Mouse (Mus musculus) midbrain, embryonic 16.5 days (tissue): ENCODE measurements around the gene Syn3. TPM values are rescaled to one million over a fixed set of nuclear protein-coding genes. Genes with fewer than 3 reads are reported as not detected.

Experiments
- ATAC-seq: fragments of 200-750 bp; cut with Nextera tagmentation; 2 replicates; pipeline ENCODE4 v1.8.0; 2017; ENCODE audit warnings: moderate TSS enrichment
- H3K27ac ChIP-seq: fragments of 300-500 bp; sonication (generic); 2 replicates; pipeline ENCODE4 v1.5.1; 2014; ENCODE audit warnings: mild to moderate bottlenecking, low read length, mixed read lengths
- H3K27me3 ChIP-seq: fragments of 300-500 bp; sonication (generic); 2 replicates; pipeline ENCODE4 v1.6.1; 2014; ENCODE audit warnings: low read depth, low read length, mixed read lengths; ENCODE audit not compliant: control insufficient read depth, insufficient read depth
- H3K36me3 ChIP-seq: fragments of 300-500 bp; sonication (generic); 2 replicates; pipeline ENCODE4 v1.6.1; 2014; ENCODE audit warnings: mild to moderate bottlenecking, low read length, moderate library complexity, mixed read lengths; ENCODE audit not compliant: control insufficient read depth, insufficient read depth
- H3K4me1 ChIP-seq: fragments of 300-500 bp; sonication (generic); 2 replicates; pipeline ENCODE4 v1.6.1; 2014; ENCODE audit warnings: mild to moderate bottlenecking, low read length, mixed read lengths; ENCODE audit not compliant: control insufficient read depth, insufficient read depth
- H3K4me2 ChIP-seq: fragments of 300-500 bp; sonication (generic); 2 replicates; pipeline ENCODE4 v1.6.1; 2014; ENCODE audit warnings: mild to moderate bottlenecking, low read length, mixed read lengths
- H3K4me3 ChIP-seq: fragments of 300-500 bp; sonication (generic); 2 replicates; pipeline ENCODE4 v1.5.1; 2014; ENCODE audit warnings: low read depth, mild to moderate bottlenecking, low read length, moderate library complexity, mixed read lengths
- H3K9ac ChIP-seq: fragments of 300-500 bp; sonication (generic); 2 replicates; pipeline ENCODE4 v1.6.1; 2014; ENCODE audit warnings: low read depth, low read length, mixed read lengths
- H3K9me3 ChIP-seq: fragments of 300-500 bp; sonication (generic); replicated peaks from 2 replicates; pipeline ENCODE4 v1.6.1; 2014; ENCODE audit warnings: mild to moderate bottlenecking, low read length, mixed read lengths; ENCODE audit not compliant: control insufficient read depth, poor library complexity, severe bottlenecking
- WGBS: fragments of 180-500 bp; shearing (Covaris S2); extraction: QIAGEN DNeasy Blood & Tissue Kit; methylation state at CpG from one replicate; pipeline ENCODE4 v1.1.7; 2014; 5-methylcytosine and 5-hydroxymethylcytosine counted together
- polyA plus RNA-seq: library from polyadenylated mRNA; unstranded; fragments of >200 nt; fragmentation: Nextera tagmentation; extraction: Ambion mirVana; gene quantifications from 2 replicates; pipeline ENCODE4 v1.2.1, GENCODE M21; 2015

The Syn3 gene
- polyA plus RNA-seq, 1 experiment from 2014 or later: 34.0 TPM

- Histone ChIP-seq H3K9ac (no peak overlapping the region), H3K27ac (no peak overlapping the region), H3K4me1 (no peaks in the 10 kb centered on the region), H3K27me3 (no peaks in the 10 kb centered on the region), H3K9me3 (0 out of 2 replicates have a peak, but pooled peaks cover 3% of the 10 kb centered on the region), H3K4me2 (no peak overlapping the region), H3K36me3 (no peaks in the 10 kb centered on the region), H3K4me3 (no peak overlapping the region)
- 88% methylated on average over 6 of the region's 6 CpGs for WGBS
- no peak for ATAC-seq
These were observed 400.3 kb downstream of the Syn3 start for GRCm38 (mm10) chr10:86098363-86098762.

- no peaks in the 10 kb centered on the region for H3K27me3 ChIP-seq
- ATAC-seq: peak; percentile 56; the same call in 1 of the 2 replicates
- no peak overlapping the region for H3K4me3 ChIP-seq
- H3K9ac ChIP-seq: no peak overlapping the region
- H3K27ac ChIP-seq: no peak overlapping the region
- H3K9me3 ChIP-seq: no peaks in the 10 kb centered on the region
- H3K4me1 ChIP-seq: no peaks in the 10 kb centered on the region
- no peak overlapping the region for H3K4me2 ChIP-seq
- H3K36me3 ChIP-seq: no peaks in the 10 kb centered on the region
- WGBS: 67% methylated on average over 14 of the region's 14 CpGs
These were observed 405.3 kb downstream of the Syn3 start for GRCm38 (mm10) chr10:86093109-86094035.

GRCm38 (mm10) chr10:86091919-86092318 is 406.8 kb downstream of the Syn3 start:
- no peak for ATAC-seq
- Histone ChIP-seq H3K36me3 (no peaks in the 10 kb centered on the region), H3K4me1 (no peaks in the 10 kb centered on the region), H3K27me3 (no peaks in the 10 kb centered on the region), H3K27ac (no peak overlapping the region), H3K4me3 (no peak overlapping the region), H3K4me2 (no peak overlapping the region), H3K9ac (no peak overlapping the region), H3K9me3 (no peaks in the 10 kb centered on the region)
- 47% methylated on average over 10 of the region's 10 CpGs for WGBS

- Histone ChIP-seq H3K4me2 (no peak overlapping the region), H3K9ac (no peak overlapping the region), H3K36me3 (no peaks in the 10 kb centered on the region), H3K27ac (no peak overlapping the region), H3K4me1 (no peaks in the 10 kb centered on the region), H3K4me3 (no peak overlapping the region), H3K9me3 (no peaks in the 10 kb centered on the region), H3K27me3 (no peaks in the 10 kb centered on the region)
- whole genome bisulfite sequencing: 86% methylated on average over 9 of the region's 9 CpGs
- ATAC-seq: 0 out of 2 replicates have a peak, but pooled peaks have one; percentile 21
These were observed 418.8 kb downstream of the Syn3 start for GRCm38 (mm10) chr10:86079921-86080320.

GRCm38 (mm10) chr10:86078761-86079160 is 419.9 kb downstream of the Syn3 start:
- Histone ChIP-seq H3K4me2 (no peak overlapping the region), H3K27ac (no peak overlapping the region), H3K27me3 (no peaks in the 10 kb centered on the region), H3K9ac (no peak overlapping the region), H3K4me1 (no peaks in the 10 kb centered on the region), H3K9me3 (no peaks in the 10 kb centered on the region), H3K4me3 (no peak overlapping the region), H3K36me3 (no peaks in the 10 kb centered on the region)
- ATAC-seq: no peak
- WGBS: 94% methylated on average over 2 of the region's 2 CpGs

- Histone ChIP-seq H3K9me3 (no peaks in the 10 kb centered on the region), H3K36me3 (0 out of 2 replicates have a peak, but pooled peaks cover 3% of the 10 kb centered on the region), H3K27me3 (no peaks in the 10 kb centered on the region), H3K9ac (no peak overlapping the region), H3K27ac (no peak overlapping the region), H3K4me2 (no peak overlapping the region), H3K4me1 (no peaks in the 10 kb centered on the region), H3K4me3 (no peak overlapping the region)
- ATAC-seq: no peak
- 80% methylated on average over 2 of the region's 2 CpGs for WGBS
These were observed 421.4 kb downstream of the Syn3 start for GRCm38 (mm10) chr10:86077272-86077671.

GRCm38 (mm10) chr10:86074971-86075711 is 423.6 kb downstream of the Syn3 start:
- Histone ChIP-seq H3K4me1 (no peaks in the 10 kb centered on the region), H3K36me3 (0 out of 2 replicates have a peak, but pooled peaks cover 3% of the 10 kb centered on the region), H3K9ac (no peak overlapping the region), H3K27ac (no peak overlapping the region), H3K4me2 (no peak overlapping the region), H3K27me3 (no peaks in the 10 kb centered on the region), H3K4me3 (no peak overlapping the region), H3K9me3 (no peaks in the 10 kb centered on the region)
- ATAC-seq: no peak
- 88% methylated on average over 9 of the region's 9 CpGs for WGBS

- WGBS: 88% methylated on average over 4 of the region's 4 CpGs
- ATAC-seq: no peak
- Histone ChIP-seq H3K4me1 (no peaks in the 10 kb centered on the region), H3K36me3 (0 out of 2 replicates have a peak, but pooled peaks cover 3% of the 10 kb centered on the region), H3K27me3 (no peaks in the 10 kb centered on the region), H3K27ac (no peak overlapping the region), H3K9ac (no peak overlapping the region), H3K9me3 (no peaks in the 10 kb centered on the region), H3K4me2 (no peak overlapping the region), H3K4me3 (no peak overlapping the region)
These were observed 424.6 kb downstream of the Syn3 start for GRCm38 (mm10) chr10:86074134-86074533.

- Histone ChIP-seq H3K27me3 (no peaks in the 10 kb centered on the region), H3K9ac (no peak overlapping the region), H3K9me3 (no peaks in the 10 kb centered on the region), H3K27ac (no peak overlapping the region), H3K4me1 (no peaks in the 10 kb centered on the region), H3K4me3 (no peak overlapping the region), H3K4me2 (no peak overlapping the region), H3K36me3 (0 out of 2 replicates have a peak, but pooled peaks cover 3% of the 10 kb centered on the region)
- 88% methylated on average over 3 of the region's 3 CpGs for WGBS
- ATAC-seq: no peak
These were observed 427.9 kb downstream of the Syn3 start for GRCm38 (mm10) chr10:86070751-86071150.
